Mouse (Mus musculus): ENCODE measurements at regions not wholly inside any gene's neighbourhood (a gene's known extent, or its start where the extent isn't known, plus 50 kb on each side); places are given as distances from the start of the nearest gene placed in this dataset.

- no peak for DNase-seq (ENCODE audit: low read depth, low spot score)
Measured at GRCm38 (mm10) chr3:38697871-38698270, 188.9 kb upstream of the Fat4 start.

DNA sequence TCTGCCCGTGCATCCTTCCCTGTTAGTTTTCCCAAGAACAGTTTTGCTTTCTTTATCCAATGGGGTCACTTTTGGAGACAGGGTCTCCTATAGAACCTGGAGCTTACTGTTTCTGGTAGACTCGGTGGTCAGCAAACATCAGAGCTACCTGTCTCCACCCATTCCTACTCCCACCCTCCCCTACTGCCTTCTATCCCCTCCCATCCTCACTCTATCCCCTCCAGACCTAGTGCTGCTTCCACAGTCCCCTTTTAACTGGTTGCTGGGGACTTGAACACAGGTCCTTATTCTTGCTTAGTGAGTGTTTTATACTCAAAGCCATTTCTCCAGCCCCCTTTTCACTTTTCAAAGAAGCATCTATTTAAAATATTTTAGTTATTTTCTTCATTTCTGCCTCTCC is 189.4 kb upstream of the Fat4 start:
- DNase-seq (ENCODE audit: low read depth, low spot score): no peak

GRCm38 (mm10) chr3:38695836-38696235 is 190.9 kb upstream of the Fat4 start:
- no peak for DNase-seq (ENCODE audit: low read depth, low spot score)

DNA sequence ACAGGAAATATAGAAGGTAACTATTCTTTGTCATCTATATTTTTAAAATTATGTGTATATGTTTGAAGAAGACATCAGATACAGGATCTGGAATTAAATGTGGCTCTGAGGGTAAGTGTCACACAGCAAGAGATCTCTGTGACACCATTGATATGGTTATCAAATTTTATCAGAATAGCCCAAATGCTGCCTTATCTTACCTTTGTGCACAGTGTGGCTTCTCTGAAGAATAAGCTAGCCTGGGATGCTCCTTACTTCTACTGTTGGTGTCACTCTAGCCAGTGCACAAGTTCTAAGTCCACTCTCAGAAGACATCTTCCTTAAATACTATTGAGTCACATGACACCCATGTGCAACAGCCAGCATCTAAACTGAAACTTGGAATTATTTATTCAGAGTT is 194.0 kb upstream of the Fat4 start:
- DNase-seq (ENCODE audit: low read depth, low spot score): no peak

- DNase-seq (ENCODE audit: low read depth, low spot score): peak; percentile 53
Measured at GRCm38 (mm10) chr3:38684247-38684991, 199.8 kb upstream of the Ankrd50 start.

GRCm38 (mm10) chr3:38663670-38664494 is 179.2 kb upstream of the Ankrd50 start:
- DNase-seq (ENCODE audit: low read depth, low spot score): peak; percentile 25

DNA sequence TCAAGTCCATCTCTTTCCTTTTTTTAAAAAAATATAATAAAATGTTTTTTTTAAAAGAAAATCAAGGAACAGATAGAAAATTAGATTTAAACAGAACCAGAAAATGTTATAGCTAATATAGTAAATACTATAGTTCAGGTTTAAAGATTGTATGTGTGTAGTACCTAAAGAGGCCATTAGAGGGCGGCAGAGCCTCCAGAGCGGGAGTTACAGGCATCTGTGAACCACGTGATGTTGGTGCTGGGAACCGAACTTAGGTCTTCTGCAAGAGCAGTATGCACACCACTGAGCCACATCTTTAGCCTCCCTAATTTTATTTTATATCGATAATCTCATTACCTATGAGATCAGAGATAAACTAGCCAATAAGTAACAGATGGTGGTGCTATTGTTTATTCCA is 178.4 kb upstream of the Ankrd50 start:
- no peak for DNase-seq (ENCODE audit: low read depth, low spot score)

DNA sequence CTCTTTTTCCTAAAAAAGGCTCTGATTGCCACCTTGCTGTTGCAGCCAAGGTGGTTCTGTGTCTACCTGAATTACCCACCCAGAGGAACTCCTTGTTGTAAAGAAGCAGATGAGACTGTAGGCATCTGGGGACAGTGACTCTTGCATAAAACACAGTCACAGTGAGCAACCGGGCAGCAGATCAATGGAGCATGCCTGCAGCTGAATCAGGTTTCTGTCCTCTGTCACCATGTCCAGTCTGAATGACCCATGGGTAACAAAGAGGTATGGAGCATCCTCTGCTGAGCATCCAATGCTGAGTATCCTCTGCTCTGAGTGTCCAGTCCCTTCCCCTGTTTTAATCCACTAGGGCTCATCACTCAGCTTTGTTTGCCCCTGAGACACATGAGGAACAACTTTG is 172.1 kb upstream of the Ankrd50 start:
- DNase-seq (ENCODE audit: low read depth, low spot score): no peak

DNA sequence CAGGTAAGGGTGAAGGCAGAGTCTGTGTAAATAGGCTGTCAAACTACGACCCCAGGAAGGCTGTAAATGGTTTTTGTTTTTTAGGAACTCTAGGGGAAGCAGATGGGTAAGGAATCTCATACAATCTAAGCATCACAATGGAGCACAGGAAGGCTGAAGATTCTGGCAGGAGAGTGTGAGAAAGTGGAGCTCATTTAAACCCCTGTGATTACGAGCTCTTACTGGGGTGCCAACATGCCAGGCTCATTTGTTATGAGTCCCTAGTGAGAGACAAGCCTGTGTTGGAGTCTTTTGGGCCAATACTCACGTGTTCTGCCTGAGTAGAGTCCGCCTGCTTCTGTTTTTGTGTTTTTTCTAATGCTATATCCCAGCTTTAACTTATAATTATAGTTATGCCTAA is 169.3 kb upstream of the Ankrd50 start:
- no peak for DNase-seq (ENCODE audit: low read depth, low spot score)

DNA sequence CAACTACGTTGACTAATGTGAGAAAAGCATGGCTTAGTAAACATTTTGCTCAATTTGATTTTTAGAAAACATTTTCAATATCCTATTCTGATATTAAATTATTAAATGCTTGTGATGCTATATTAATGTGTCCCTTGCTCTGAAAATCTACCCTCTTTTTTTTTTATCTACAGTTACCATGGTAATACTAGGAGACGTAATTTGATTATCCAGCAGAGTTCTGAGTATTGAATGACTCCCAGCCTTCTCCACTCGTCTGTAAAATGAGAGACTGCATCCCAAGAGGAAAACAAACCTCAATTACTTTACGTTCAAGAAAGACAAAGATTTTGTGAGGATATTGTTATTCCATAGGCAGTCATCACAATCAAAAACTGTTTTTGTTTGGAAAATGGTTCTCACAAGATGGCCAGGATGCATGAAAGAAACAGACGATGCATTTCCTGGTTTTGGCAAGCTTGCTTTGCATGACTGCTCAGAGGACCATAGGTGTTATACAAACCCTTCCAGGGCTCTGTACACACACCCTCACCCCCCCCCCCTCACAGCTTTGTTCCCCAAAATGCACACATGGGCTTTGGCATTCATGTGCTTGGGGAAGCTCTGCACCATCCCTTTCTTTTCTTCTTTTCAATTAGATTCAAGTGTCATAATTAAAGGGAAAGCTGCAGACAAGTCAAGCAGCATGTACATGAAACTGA is 168.5 kb upstream of the Ankrd50 start:
- no peak for DNase-seq (ENCODE audit: low read depth, low spot score)

GRCm38 (mm10) chr3:38650176-38650575 is 165.5 kb upstream of the Ankrd50 start:
- DNase-seq (ENCODE audit: low read depth, low spot score): peak; percentile 56

GRCm38 (mm10) chr3:38648633-38649032 is 164.0 kb upstream of the Ankrd50 start:
- DNase-seq (ENCODE audit: low read depth, low spot score): no peak

GRCm38 (mm10) chr3:38647737-38648330 is 163.2 kb upstream of the Ankrd50 start:
- no peak for DNase-seq (ENCODE audit: low read depth, low spot score)

DNA sequence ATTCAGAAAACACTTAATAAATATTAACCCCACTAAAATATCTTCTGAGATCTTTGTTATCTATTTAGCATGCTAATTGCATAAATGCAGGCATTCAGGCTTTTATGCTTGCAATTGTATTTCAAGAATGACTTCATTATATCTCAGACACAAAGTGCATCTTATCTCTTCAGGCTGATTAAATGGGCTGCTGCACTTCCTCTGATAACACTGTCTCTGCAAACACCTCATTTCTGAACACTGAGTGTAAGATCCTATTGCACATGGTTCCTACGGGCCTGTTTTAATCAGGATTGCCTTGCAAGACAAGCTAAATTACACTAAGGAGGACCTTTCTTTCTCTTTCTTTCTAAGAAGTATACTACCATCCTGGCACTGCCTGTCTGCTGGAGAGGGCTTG is 157.1 kb upstream of the Ankrd50 start:
- no peak for DNase-seq (ENCODE audit: low read depth, low spot score)

DNA sequence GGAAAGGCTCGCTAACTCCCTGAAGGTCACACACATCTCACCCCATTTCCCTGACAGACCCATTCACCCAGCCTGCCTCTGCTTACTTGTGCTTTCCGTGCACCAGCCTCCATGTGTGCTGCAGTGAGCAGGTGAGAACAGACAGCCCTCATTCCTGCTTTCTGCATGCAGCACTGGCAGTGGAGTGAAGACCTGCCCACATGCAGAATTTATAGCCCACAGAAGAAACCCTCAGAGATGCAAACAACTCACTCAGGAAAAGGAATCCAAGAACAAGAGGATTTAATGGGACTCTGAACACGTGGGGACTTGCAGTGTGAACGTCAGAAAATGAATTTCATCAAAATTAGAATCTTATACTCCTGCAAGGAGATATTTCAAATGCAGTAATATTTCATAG is 152.2 kb upstream of the Ankrd50 start:
- DNase-seq (ENCODE audit: low read depth, low spot score): no peak

GRCm38 (mm10) chr3:38633347-38633746 is 148.7 kb upstream of the Ankrd50 start:
- DNase-seq (ENCODE audit: low read depth, low spot score): no peak

DNA sequence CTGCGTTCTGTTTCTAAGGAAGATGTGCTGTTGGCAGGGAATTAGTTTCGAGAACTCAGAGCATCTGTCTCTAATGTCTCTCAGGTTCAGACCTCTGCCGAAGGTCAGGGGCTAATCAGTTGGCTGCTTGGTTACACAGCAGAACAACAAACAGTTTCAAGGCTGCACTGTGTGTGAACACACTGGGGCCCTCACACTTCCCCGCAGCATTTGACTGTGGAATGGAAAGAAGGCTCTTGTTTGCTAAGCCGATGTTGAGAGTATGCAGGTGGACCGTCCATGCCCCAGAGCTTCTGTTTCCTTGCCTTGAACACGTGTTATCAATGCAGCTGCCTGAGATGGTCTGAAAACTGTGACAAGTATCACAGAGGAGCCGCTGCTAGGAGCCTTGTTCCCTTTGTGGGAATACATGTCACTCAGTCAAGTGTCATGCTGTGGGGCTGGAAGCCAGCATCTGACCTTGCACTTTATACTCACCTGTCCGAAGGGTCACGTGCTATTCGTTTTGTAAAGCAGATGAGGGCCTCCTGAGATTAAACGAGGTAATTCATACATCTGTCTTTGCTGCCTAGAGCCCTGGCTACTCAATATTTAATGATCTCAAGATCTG is 141.0 kb upstream of the Ankrd50 start:
- DNase-seq (ENCODE audit: low read depth, low spot score): no peak

DNA sequence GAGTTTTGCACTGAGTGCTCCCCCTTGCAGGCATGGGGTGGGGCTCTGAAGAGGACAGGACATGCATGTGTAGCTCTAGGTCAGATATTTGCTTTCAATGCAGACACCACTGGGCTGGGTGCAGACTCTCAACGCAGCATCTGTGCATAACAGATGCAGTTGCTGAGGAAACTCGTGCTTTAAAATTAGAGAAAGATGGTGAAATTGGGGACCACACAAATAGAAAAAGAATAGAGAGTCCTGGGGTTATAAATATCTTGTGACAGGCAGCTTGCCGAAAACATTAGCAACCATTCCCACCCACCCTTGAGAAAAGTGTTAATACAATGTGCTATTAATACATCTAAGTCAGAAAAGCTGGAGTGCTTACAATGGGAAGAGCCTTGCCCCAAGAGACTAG is 133.3 kb upstream of the Ankrd50 start:
- DNase-seq (ENCODE audit: low read depth, low spot score): no peak

- DNase-seq (ENCODE audit: low read depth, low spot score): no peak
Measured at GRCm38 (mm10) chr3:38617217-38617616, 132.6 kb upstream of the Ankrd50 start.

DNA sequence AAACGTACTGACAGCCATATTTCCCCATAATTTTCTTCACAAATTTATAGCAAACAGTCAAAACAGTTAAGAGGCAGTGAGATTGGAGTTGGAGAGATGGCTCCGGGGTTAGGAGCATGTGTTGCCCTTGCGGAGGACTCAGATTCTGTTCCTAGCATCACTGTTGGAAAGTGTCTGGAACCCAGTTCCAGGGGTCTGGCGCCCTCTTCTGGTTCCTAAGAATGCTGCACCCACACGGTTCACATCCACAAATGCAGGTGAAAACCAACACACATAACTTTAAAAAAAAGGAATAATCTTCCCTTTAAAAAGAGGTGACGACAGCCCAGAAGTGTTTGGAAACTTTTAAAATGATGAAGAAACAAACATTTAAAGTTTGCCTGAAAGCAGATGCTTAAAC is 129.1 kb upstream of the Ankrd50 start:
- no peak for DNase-seq (ENCODE audit: low read depth, low spot score)

DNA sequence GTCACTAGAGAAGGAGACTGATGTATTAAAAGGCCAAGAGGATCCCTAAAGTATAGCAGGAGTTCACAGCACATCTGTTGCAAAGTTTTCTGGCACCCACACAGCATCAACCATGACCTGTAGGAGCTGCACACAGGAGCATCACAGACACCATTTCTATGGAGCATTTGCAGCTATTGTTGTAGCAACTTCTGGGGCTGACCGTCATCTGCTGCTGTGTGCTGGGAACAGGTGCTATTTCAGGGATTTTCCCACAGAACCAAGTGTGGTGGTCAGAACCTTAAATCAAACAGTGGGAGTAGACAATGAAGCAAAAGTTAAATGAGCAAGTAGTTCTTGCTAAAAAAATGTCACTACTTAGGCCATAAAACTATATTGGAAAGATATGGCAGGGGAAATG is 106.9 kb upstream of the Ankrd50 start:
- no peak for DNase-seq (ENCODE audit: low read depth, low spot score)

- DNase-seq (ENCODE audit: low read depth, low spot score): no peak
Measured at GRCm38 (mm10) chr3:38588966-38589365, 104.3 kb upstream of the Ankrd50 start.
